Mouse (Mus musculus): Measurements from ENCODE around the gene Olfr98. TPM values are rescaled to one million over a fixed set of nuclear protein-coding genes. Genes with fewer than 3 reads are reported as not detected.

The Olfr98 gene
- not detected for total RNA-seq (2023)

GRCm38 (mm10) chr17:37263626-37264025 is at the start of gene Olfr98:
Olfr98 (minus strand) TSS chr17:37263749.

GRCm38 (mm10) chr17:37304213-37304612 is 40.7 kb upstream of the Olfr98 start, which contains the start of gene Olfr101:
Olfr101 (minus strand) TSS chr17:37304313.

DNA sequence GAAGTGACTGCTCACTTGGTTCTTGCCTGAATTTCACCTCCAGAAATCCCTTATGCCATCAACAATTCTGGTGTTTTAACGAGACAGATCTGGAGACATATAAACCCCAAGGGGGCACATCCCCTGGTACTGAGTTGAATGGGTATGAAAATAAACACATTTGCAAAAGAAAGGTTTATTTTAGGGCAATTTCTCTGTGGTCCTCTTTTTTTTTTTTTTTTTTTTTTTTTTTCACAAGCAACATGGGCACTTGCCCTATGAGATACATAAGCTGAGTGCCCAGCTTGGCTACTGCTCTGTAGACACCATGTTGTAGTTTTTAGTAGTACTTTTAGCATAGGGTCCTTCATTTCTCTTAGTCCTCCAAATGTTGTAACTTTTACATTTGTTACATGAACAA is 19.8 kb upstream of the Olfr98 start, which contains the start of gene Olfr99:
Gene Olfr99 (minus strand): TSS at position 101 of the 400 bp plus-strand sequence.

DNA sequence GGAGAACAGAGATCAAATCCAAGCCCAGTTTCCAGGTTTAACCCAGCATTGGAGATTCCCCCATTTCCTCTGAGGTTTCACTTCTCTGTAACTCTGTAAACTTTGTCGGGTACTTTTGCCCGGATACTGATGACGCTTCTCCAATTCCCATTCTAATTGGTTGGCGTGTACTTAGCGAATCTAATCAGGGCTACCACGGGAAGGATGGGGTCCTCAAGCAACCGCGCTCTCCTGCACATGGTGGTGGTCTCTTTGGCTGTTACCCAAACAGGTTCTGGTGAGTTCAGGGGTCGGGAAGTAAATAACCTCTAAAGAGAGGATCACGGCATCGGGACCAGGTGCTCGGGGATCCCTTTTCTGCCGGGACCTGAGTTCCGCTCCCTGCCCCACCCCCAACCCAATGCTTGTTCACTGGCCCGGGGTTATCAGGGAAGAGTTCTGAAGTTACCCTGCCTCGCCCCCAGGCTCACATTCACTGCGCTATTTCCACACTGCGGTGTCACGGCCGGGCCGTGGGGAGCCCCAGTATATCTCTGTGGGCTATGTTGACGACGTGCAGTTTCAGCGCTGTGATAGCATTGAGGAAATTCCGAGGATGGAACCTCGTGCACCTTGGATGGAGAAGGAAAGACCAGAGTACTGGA is 6.6 kb upstream of the Olfr98 start, which contains the start of gene H2-M3:
Gene H2-M3 (plus strand): TSS at position 163 of the 644 bp plus-strand sequence.

GRCm38 (mm10) chr17:37237230-37237629 is 26.3 kb downstream of the Olfr98 start, which contains the start of gene Olfr97:
Olfr97 (minus strand) TSS chr17:37237330.

DNA sequence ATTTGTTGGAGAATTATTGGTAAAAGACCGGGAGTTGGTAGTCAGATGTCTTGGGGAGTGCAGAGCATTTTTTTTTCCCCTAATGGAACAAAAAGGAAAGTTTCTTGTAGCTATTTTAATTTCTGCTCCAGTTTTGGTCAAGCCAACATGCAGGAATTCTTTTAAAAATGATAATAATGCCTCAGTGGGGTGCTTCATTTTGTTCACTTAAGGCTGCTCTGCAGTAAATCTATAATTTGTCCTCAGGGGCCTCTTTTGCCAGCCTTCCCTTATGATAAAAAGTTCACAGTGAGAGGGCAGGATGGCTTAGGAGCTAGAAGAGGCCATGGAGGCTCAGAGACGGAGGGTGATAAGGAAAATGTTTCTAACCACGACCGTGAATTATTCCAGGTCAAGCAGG is 43.7 kb downstream of the Olfr98 start, which contains the start of gene Olfr96:
Gene Olfr96 (plus strand): TSS at position 301 of the 400 bp plus-strand sequence.

DNA sequence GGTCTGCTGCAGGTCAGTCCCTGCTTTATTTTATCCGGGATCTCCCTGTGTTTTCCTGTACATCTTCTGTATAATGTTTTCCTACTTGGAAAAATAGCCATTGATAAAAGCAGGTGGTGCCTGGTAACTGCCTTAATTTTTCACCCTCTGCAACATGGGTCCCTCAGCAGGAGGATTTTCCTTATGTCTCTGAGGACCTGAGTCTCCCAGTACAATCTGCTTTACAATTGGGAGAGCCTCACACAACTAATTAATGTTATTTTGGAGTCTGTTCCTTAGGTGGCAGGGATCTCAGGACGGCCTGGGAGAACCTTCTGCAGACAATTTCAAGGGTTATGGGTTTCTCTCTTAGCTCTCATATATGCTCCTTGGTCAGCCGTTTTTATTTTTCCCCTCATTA is 50.5 kb downstream of the Olfr98 start, which contains the start of gene Olfr95:
Gene Olfr95 (minus strand): TSS at position 101 of the 400 bp plus-strand sequence.

Other genes starting within 250 kb of the Olfr98 start
- not detected for gene Mog, start 240.4 kb downstream of the Olfr98 start, total RNA-seq (2023)
- gene Gabbr1, start 217.8 kb downstream of the Olfr98 start, total RNA-seq (2023): 100 to 1,000 TPM; 119 to 127 TPM
- not detected for gene Olfr90, start 175.2 kb downstream of the Olfr98 start, total RNA-seq (2023)
- not detected for gene Olfr91, start 165.5 kb downstream of the Olfr98 start, total RNA-seq (2023)
- gene Olfr92, start 143.7 kb downstream of the Olfr98 start, total RNA-seq (2023): not detected
- not detected for gene Olfr93, start 102.3 kb downstream of the Olfr98 start, total RNA-seq (2023)
- gene Ubd, start 69.9 kb downstream of the Olfr98 start, total RNA-seq (2023): not detected
- gene Olfr94, start 62.8 kb downstream of the Olfr98 start, total RNA-seq (2023): not detected
- gene Olfr95, start 50.6 kb downstream of the Olfr98 start, total RNA-seq (2023): not detected
- gene Olfr96, start 43.6 kb downstream of the Olfr98 start, total RNA-seq (2023): not detected
- not detected for gene Olfr97, start 26.4 kb downstream of the Olfr98 start, total RNA-seq (2023)
- gene H2-M3, start 6.5 kb upstream of the Olfr98 start, total RNA-seq (2023): 1 to 10 TPM; 5.8 to 6.0 TPM
- not detected for gene Olfr99, start 19.7 kb upstream of the Olfr98 start, total RNA-seq (2023)
- gene Olfr101, start 40.6 kb upstream of the Olfr98 start, total RNA-seq (2023): not detected
- gene Olfr102, start 53.3 kb upstream of the Olfr98 start, total RNA-seq (2023): not detected
- not detected for gene Olfr103, start 75.9 kb upstream of the Olfr98 start, total RNA-seq (2023)
- not detected for gene Olfr104-ps, start 95.8 kb upstream of the Olfr98 start, total RNA-seq (2023)
- gene Olfr105-ps, start 115.3 kb upstream of the Olfr98 start, total RNA-seq (2023): not detected
- gene Olfr106-ps, start 126.6 kb upstream of the Olfr98 start, total RNA-seq (2023): not detected
- gene Olfr107, start 135.5 kb upstream of the Olfr98 start, total RNA-seq (2023): not detected
- gene Olfr108, start 181.7 kb upstream of the Olfr98 start, total RNA-seq (2023): not detected
- not detected for gene Olfr109, start 195.2 kb upstream of the Olfr98 start, total RNA-seq (2023)
- gene H2-M2, start 219.8 kb upstream of the Olfr98 start, total RNA-seq (2023): not detected
- not detected for gene Olfr110, start 228.7 kb upstream of the Olfr98 start, total RNA-seq (2023)
- gene Olfr111, start 244.3 kb upstream of the Olfr98 start, total RNA-seq (2023): not detected